Mouse (Mus musculus) limb, embryonic 13.5 days (tissue): ENCODE results near the gene Ptgir. TPM values are rescaled to one million over a fixed set of nuclear protein-coding genes. Genes with fewer than 3 reads are reported as not detected.

ENCODE experiments used
- ATAC-seq: fragments of 200-750 bp; cut with Nextera tagmentation; 2 replicates; pipeline ENCODE4 v1.8.0; 2017; ENCODE audit warnings: low read depth, moderate number of reproducible peaks, moderate TSS enrichment; ENCODE audit not compliant: low FRiP score
- H3K27ac ChIP-seq: fragments of 300-500 bp; sonication (generic); 2 replicates; pipeline ENCODE4 v1.5.1; 2015; ENCODE audit warnings: inconsistent platforms, mild to moderate bottlenecking, moderate library complexity
- H3K27me3 ChIP-seq: fragments of 300-500 bp; sonication (generic); 2 replicates; pipeline ENCODE4 v1.6.1; 2015; ENCODE audit warnings: mild to moderate bottlenecking, inconsistent platforms
- H3K36me3 ChIP-seq: fragments of 300-500 bp; sonication (generic); 2 replicates; pipeline ENCODE4 v1.6.1; 2015; ENCODE audit warnings: inconsistent platforms, mild to moderate bottlenecking, moderate library complexity
- H3K4me1 ChIP-seq: fragments of 300-500 bp; sonication (generic); 2 replicates; pipeline ENCODE4 v1.6.1; 2015; ENCODE audit warnings: inconsistent platforms
- H3K4me2 ChIP-seq: fragments of 300-500 bp; sonication (generic); replicated peaks from 2 replicates; pipeline ENCODE4 v1.6.1; 2015; ENCODE audit warnings: inconsistent platforms, mild to moderate bottlenecking, moderate library complexity
- H3K4me3 ChIP-seq: fragments of 300-500 bp; sonication (generic); 2 replicates; pipeline ENCODE4 v1.5.1; 2015; ENCODE audit warnings: moderate library complexity, mild to moderate bottlenecking, inconsistent platforms
- H3K9ac ChIP-seq: fragments of 300-500 bp; sonication (generic); 2 replicates; pipeline ENCODE4 v1.6.1; 2015; ENCODE audit warnings: mild to moderate bottlenecking, inconsistent platforms
- H3K9me3 ChIP-seq: fragments of 300-500 bp; sonication (generic); 2 replicates; pipeline ENCODE4 v1.6.1; 2016; ENCODE audit warnings: inconsistent platforms
- WGBS: fragments of 180-500 bp; shearing (Covaris S2); methylation state at CpG from one replicate; pipeline ENCODE4 v1.1.7; 2015; 5-methylcytosine and 5-hydroxymethylcytosine counted together
- polyA plus RNA-seq: library from polyadenylated mRNA; unstranded; fragments of >200 nt; fragmentation: Nextera tagmentation; extraction: Ambion mirVana; gene quantifications from 2 replicates; pipeline ENCODE4 v1.2.1, GENCODE M21; 2015

The Ptgir gene
- polyA plus RNA-seq, 1 experiment from 2014 or later, result 2.0 TPM

GRCm38 (mm10) chr7:16932704-16933577, 26.7 kb downstream of the Ptgir start:
- no peak overlapping the region for H3K9ac ChIP-seq
- no peaks in the 10 kb centered on the region for H3K36me3 ChIP-seq
- H3K27ac ChIP-seq, result no peak overlapping the region
- no peaks in the 10 kb centered on the region for H3K27me3 ChIP-seq
- no peak for ATAC-seq
- no peak overlapping the region for H3K4me2 ChIP-seq
- H3K4me1 ChIP-seq, result 0 out of 2 replicates have a peak, but pooled peaks cover 3% of the 10 kb centered on the region
- H3K4me3 ChIP-seq, result no peak overlapping the region
- 50% methylated on average over 14 of the region's 14 CpGs for WGBS
- no peaks in the 10 kb centered on the region for H3K9me3 ChIP-seq

- H3K4me2 ChIP-seq, result no peak overlapping the region
- H3K4me1 ChIP-seq, result peaks cover 24% of the 10 kb centered on the region
- no peaks in the 10 kb centered on the region for H3K36me3 ChIP-seq
- ATAC-seq, result no peak
- no peak overlapping the region for H3K9ac ChIP-seq
- no peaks in the 10 kb centered on the region for H3K27me3 ChIP-seq
- H3K4me3 ChIP-seq, result no peak overlapping the region
- H3K27ac ChIP-seq, result no peak overlapping the region
- H3K9me3 ChIP-seq, result no peaks in the 10 kb centered on the region
- 43% methylated on average over 4 of the region's 4 CpGs for WGBS
Measured at GRCm38 (mm10) chr7:16937312-16937711, 31.0 kb downstream of the Ptgir start.

GRCm38 (mm10) chr7:16938117-16938791, 32.0 kb downstream of the Ptgir start:
- H3K36me3 ChIP-seq, result no peaks in the 10 kb centered on the region
- H3K27ac ChIP-seq, result no peak overlapping the region
- 73% methylated on average over 17 of the region's 17 CpGs for WGBS
- H3K9ac ChIP-seq, result no peak overlapping the region
- peaks cover 24% of the 10 kb centered on the region for H3K4me1 ChIP-seq
- ATAC-seq, result peak; percentile 46; the same call in 1 of the 2 replicates
- H3K4me2 ChIP-seq, result no peak overlapping the region
- H3K27me3 ChIP-seq, result no peaks in the 10 kb centered on the region
- no peaks in the 10 kb centered on the region for H3K9me3 ChIP-seq
- no peak overlapping the region for H3K4me3 ChIP-seq

- Histone ChIP-seq H3K9ac (no peak overlapping the region), H3K27ac (peak overlapping the region; percentile 67), H3K27me3 (peaks cover 6% of the 10 kb centered on the region), H3K9me3 (no peaks in the 10 kb centered on the region), H3K36me3 (no peaks in the 10 kb centered on the region), H3K4me3 (no peak overlapping the region), H3K4me1 (peaks cover 36% of the 10 kb centered on the region), H3K4me2 (no peak overlapping the region)
- no peak for ATAC-seq
- WGBS, result 52% methylated on average over 7 of the region's 7 CpGs
Measured at GRCm38 (mm10) chr7:16940292-16940691, 34.0 kb downstream of the Ptgir start.

- peaks cover 62% of the 10 kb centered on the region for H3K4me1 ChIP-seq
- WGBS, result 71% methylated on average over 4 of the region's 4 CpGs
- H3K27ac ChIP-seq, result no peak overlapping the region
- H3K4me2 ChIP-seq, result no peak overlapping the region
- H3K9ac ChIP-seq, result no peak overlapping the region
- ATAC-seq, result no peak
- no peaks in the 10 kb centered on the region for H3K36me3 ChIP-seq
- H3K27me3 ChIP-seq, result peaks cover 32% of the 10 kb centered on the region
- no peak overlapping the region for H3K4me3 ChIP-seq
- H3K9me3 ChIP-seq, result no peaks in the 10 kb centered on the region
Measured at GRCm38 (mm10) chr7:16942861-16943260, 36.6 kb downstream of the Ptgir start.

- peak within 1 kb of the TSS; percentile 81 for H3K9ac ChIP-seq
- peak within 1 kb of the TSS; percentile 88 for H3K4me2 ChIP-seq
- peaks cover 66% of the 10 kb centered on the region for H3K4me1 ChIP-seq
- H3K27ac ChIP-seq, result peak within 1 kb of the TSS; percentile 48; the same call in 1 of the 2 replicates
- peak; percentile 88 for ATAC-seq
- no peaks in the 10 kb centered on the region for H3K36me3 ChIP-seq
- WGBS, result 12% methylated on average over 36 of the region's 36 CpGs
- H3K9me3 ChIP-seq, result no peaks in the 10 kb centered on the region
- H3K4me3 ChIP-seq, result peak within 1 kb of the TSS; percentile 70
- H3K27me3 ChIP-seq, result peaks cover 45% of the 10 kb centered on the region
Measured at GRCm38 (mm10) chr7:16944061-16944807, 37.9 kb downstream of the Ptgir start, which contains the start of gene Pnmal2. Pnmal2 (plus strand) TSS chr7:16944682.

- no peak for ATAC-seq
- 1% methylated on average over 22 of the region's 22 CpGs for WGBS
Measured at GRCm38 (mm10) chr7:16944808-16945315, 38.6 kb downstream of the Ptgir start.

GRCm38 (mm10) chr7:16945419-16945818, 39.1 kb downstream of the Ptgir start:
- ATAC-seq, result no peak
- WGBS, result 12% methylated on average over 17 of the region's 17 CpGs
- Histone ChIP-seq H3K9ac (peak overlapping the region; percentile 81), H3K4me1 (peaks cover 70% of the 10 kb centered on the region), H3K4me2 (peak overlapping the region; percentile 88), H3K4me3 (peak overlapping the region; percentile 70), H3K9me3 (no peaks in the 10 kb centered on the region), H3K27me3 (peaks cover 52% of the 10 kb centered on the region), H3K27ac (peak overlapping the region; percentile 3; the same call in 1 of the 2 replicates), H3K36me3 (no peaks in the 10 kb centered on the region)

More at GRCm38 (mm10) chr7:16944808-16945315, 38.6 kb downstream of the Ptgir start:
- Histone ChIP-seq H3K4me2 (peak overlapping the region; percentile 88), H3K36me3 (no peaks in the 10 kb centered on the region), H3K4me3 (peak overlapping the region; percentile 70), H3K4me1 (peaks cover 70% of the 10 kb centered on the region), H3K9me3 (no peaks in the 10 kb centered on the region), H3K27me3 (peaks cover 52% of the 10 kb centered on the region), H3K27ac (peak overlapping the region; percentile 48; the same call in 1 of the 2 replicates), H3K9ac (peak overlapping the region; percentile 81)

GRCm38 (mm10) chr7:16946441-16947348, 40.4 kb downstream of the Ptgir start:
- Histone ChIP-seq H3K36me3 (no peaks in the 10 kb centered on the region), H3K27ac (peak overlapping the region; percentile 48), H3K4me2 (peak overlapping the region; percentile 88), H3K9me3 (no peaks in the 10 kb centered on the region), H3K4me1 (peaks cover 62% of the 10 kb centered on the region), H3K27me3 (peaks cover 52% of the 10 kb centered on the region), H3K9ac (peak overlapping the region; percentile 63), H3K4me3 (peak overlapping the region; percentile 70)
- 4% methylated on average over 53 of the region's 53 CpGs for WGBS
- no peak for ATAC-seq

GRCm38 (mm10) chr7:16947349-16947895, 41.1 kb downstream of the Ptgir start:
- Histone ChIP-seq H3K4me3 (peak overlapping the region; percentile 70), H3K4me1 (peaks cover 62% of the 10 kb centered on the region), H3K9ac (peak overlapping the region; percentile 63), H3K36me3 (no peaks in the 10 kb centered on the region), H3K27ac (peak overlapping the region; percentile 48), H3K4me2 (peak overlapping the region; percentile 88), H3K9me3 (no peaks in the 10 kb centered on the region), H3K27me3 (peaks cover 52% of the 10 kb centered on the region)
- no peak for ATAC-seq
- WGBS, result 13% methylated on average over 21 of the region's 22 CpGs
